Mouse (Mus musculus) activated CD4-positive, CD25-positive, alpha-beta regulatory T cell, adult 9 weeks (primary cell): ENCODE results near the gene Gm815. TPM values are rescaled to one million over a fixed set of nuclear protein-coding genes. Genes with fewer than 3 reads are reported as not detected.

Source experiments
- polyA plus RNA-seq: library from polyadenylated mRNA; unstranded; fragments of 100-300 nt; shearing (Covaris generic); gene quantifications from one replicate; pipeline ENCODE4 v1.2.1, GENCODE M21; 2017

Gene Gm815
- polyA plus RNA-seq = not detected

DNA sequence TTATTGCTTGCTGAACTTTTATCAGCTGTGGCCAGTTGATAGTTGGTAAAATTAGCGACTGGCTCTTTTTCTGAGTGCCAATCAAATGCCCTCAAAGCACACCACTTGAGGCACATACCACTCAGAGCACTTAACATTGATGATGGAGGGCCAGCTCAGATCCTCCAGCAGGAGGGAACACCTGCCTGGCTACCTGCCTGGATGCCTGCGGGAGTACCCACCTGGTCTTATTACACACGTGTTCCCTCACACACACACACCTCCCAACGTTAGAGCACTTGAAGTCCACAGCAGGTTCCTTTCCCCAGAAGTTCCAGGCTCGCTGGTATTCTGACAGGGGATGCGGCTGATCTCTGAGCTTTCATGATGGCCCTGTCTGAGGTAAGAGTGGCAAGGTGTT lies at the start of gene Gm815:
Gene Gm815, plus strand, starts transcription at position 266 of the 400 bp plus-strand sequence.

